Mouse (Mus musculus) layer of hippocampus, adult 8-10 months (tissue): ENCODE data around the gene Spi1. TPM values are rescaled to one million over a fixed set of nuclear protein-coding genes. Genes with fewer than 3 reads are reported as not detected.
A peak's percentile ranks its signal among the peaks of the same experiment; 100 is the strongest.
"Not testable (repeated sequence)": the region's sequence is repeated elsewhere in the genome, so short reads cannot be mapped to it uniquely, and the experiment has no call there.

Experiments used
- DNase-seq, 2 experiments: peaks; one replicate each; pipeline ENCODE4 v3.0.0; 2022; ENCODE audit warnings: low spot score in 2 of 2
- total RNA-seq, 4 experiments: library from RNA; stranded (reverse); gene quantifications; 2 replicates each; pipeline ENCODE4 v1.2.4; 2022

Gene Spi1
- total RNA-seq, 4 experiments from 2014 or later, result 3.8 to 17.2 (median 9.7) TPM

GRCm38 (mm10) chr2:91090827-91091226 is 8.6 kb downstream of the Spi1 start:
- no peak for DNase-seq

DNA sequence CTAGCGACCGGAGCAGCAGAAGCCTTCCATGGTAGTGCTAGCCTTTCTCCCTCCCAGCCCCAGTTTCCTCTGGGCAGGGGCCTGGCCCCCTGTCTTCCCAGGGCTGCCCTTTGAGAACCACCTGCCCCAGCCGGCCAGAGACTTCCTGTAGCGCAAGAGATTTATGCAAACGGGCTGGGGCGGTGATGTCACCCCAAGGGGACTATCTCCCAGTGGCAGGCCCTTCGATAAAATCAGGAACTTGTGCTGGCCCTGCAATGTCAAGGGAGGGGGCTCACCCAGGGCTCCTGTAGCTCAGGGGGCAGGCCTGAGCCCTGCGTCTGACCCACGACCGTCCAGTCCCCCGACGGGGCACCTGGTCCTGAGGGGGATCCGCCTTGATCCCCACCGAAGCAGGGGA is 14.3 kb downstream of the Spi1 start:
- DNase-seq, result no peak

DNA sequence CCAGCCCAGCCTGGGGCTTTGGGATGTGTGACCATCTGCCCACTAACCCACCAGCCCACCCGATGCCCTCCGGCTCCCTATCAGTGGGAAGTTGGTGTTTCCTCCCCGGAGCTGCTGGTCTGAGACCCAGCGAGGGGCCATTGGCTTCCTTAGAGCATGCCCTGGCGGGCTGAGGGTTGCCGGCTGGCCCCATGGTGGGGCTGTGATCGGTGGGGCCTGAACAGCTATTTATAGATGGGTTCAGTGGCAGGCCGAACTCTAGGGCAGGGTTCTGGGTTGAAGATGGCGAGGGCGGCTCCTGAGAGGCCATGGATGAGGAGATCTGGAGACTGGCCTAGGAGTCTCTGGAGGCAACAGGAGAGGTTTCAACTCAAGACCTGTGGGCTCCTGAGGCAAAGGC is 14.8 kb downstream of the Spi1 start:
- no peak for DNase-seq

GRCm38 (mm10) chr2:91098156-91098555 is 16.0 kb downstream of the Spi1 start:
- DNase-seq, result no peak

GRCm38 (mm10) chr2:91101124-91101740 is 19.0 kb downstream of the Spi1 start:
- peak; percentile 78 to 89 for DNase-seq

GRCm38 (mm10) chr2:91108156-91108555 is 26.0 kb downstream of the Spi1 start:
- DNase-seq, result no peak

GRCm38 (mm10) chr2:91109241-91109640 is 27.1 kb downstream of the Spi1 start:
- no peak for DNase-seq

DNA sequence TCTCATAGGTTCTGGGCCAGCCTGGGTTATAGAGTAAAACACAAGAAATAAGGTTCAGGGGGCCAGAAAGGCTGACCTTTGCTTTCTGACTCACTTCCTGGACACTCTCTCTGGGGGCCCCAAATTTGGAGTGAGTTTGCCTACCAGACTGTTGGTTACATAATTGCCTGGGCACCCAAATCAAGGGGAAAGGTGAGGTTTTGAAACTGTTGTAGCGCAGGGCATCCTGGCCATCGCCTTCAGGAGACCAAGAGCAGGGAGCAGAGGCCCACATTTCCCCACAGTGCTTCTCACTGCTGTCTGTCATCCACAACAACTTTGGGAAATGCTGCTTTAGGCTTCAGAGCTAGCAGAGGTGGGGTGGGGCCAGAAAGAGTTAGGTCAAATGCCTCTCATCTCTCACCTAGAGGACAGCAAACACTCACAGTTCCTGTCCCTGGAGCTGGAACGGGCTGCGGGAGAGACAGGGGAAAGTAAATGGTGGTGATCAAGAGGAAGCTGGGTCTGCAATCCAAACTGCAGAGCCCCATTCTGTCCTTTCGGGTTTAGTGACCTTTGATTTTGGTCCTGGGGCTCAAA is 27.7 kb downstream of the Spi1 start:
- DNase-seq, result no peak

DNA sequence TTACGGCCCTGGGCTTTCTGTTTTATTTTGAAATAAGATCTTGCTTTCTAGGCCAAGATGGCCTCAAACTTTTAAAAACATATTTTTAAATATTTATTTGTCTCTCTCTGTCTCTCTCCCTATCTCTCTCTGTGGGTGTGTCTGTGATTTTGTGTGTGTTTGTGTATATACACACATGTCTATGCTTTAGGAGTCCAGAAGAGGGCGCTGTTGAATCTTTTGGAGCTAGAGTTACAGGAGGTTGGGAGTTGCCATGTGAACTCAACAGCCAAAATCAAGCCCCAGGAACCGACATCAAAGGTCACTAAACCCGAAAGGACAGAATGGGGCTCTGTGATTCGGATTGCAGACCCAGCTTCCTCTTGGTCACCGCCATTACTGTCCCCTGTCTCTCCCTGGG is 28.2 kb downstream of the Spi1 start:
- no peak for DNase-seq

GRCm38 (mm10) chr2:91111832-91112231 is 29.6 kb downstream of the Spi1 start:
- not testable (repeated sequence) for DNase-seq

DNA sequence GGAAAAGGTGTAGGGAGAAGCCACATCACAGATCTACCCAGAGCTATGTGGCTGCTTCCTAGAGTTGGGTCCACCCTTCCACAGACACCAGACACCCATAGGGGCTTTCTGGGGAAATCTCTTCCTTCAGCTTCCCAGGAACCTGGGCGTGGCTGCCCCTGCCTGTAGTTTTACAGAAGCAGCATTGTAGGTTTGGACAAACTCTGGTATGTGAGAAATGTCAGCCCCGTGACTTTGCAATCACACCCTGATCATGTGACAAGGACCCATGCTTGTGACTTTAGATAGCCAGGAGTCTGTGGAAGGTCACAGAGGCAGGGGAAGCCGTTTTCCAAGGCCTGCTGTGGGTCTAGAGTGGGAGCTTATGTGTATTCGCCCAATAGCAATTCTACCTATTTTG is 30.3 kb downstream of the Spi1 start:
- no peak for DNase-seq

DNA sequence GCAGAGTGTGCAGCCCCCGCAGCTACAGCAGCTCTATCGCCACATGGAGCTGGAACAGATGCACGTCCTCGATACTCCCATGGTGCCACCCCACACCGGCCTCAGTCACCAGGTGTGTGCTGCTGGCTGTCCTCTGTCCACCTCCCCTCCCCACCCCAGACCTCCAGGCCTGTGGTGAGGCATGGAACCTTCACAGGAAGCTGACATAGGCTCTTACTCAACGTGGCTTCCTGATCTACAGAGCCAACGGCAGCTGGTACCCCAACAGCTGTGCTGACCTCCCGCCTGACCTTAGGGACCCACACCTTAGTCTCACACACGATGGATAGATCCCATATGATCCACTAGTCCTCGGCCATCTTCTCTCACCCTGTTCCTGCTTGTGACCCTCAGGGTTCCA is 31.1 kb downstream of the Spi1 start:
- DNase-seq, result no peak

DNA sequence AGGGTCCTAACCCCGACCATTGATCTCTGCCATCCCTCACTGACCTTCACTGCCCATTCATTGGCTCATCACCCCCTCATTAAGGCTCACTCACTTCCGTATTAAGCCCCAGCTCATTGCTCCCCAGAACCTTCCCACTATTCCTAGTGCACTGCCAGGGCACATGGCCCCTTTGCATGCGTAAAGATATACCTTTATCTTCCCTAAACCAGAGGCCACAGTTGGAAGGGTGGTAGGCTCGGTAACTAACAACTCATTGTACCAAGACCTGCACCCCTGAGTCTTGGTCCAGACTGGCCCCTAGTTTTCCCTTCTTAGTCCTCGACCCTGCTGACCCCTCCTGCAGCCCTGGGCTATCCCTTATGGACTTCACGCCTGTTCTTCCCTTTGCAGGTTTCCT is 31.7 kb downstream of the Spi1 start:
- DNase-seq, result no peak

- DNase-seq, result peak; percentile 86 to 94
Observed at GRCm38 (mm10) chr2:91114781-91115577, 32.8 kb downstream of the Spi1 start.

DNA sequence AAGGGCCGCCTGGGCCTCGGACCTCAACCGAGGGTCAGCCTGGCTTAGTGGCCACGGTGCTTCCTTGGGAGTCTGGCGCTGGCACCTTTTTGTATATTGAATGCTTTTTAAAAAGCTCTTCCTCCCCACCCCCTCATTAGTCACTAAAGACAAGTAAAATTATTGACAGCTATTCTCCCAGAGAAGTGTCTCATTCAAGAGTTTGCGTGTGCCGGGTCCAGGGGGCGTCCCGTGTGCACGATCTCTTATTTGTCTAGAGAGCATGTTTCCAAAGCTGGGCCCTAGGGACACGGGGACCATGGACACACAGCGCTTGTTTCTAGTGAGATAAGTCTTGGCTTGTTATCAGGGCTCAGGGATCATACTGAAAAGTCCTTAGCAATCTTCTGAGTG is 33.4 kb downstream of the Spi1 start:
- DNase-seq, result no peak

DNA sequence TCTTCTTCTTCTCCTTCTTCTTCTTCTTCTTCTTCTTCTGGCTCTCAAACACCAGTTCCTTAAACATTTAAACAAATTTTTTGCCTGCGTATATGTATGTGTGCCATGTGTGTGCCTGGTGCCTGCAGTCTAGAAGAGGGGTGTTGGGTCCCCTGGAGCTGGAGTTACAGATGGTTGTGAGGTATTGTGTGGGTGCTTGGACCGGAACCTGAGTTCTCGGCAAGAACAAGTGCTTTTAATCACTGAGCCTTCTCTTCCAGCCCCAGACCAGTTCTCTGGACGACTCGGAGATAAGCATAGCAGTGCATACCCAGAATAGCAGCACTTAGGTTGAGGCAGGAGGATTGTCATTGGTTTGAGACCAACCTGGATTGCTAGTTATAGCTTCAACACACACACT is 34.7 kb downstream of the Spi1 start:
- DNase-seq, result no peak

- DNase-seq, result no peak
Observed at GRCm38 (mm10) chr2:91117585-91118275, 35.5 kb downstream of the Spi1 start, which contains the start of gene Mybpc3. TSS of gene Mybpc3 (plus strand) at chr2:91118144.

- DNase-seq, result no peak
Observed at GRCm38 (mm10) chr2:91118647-91119046, 36.5 kb downstream of the Spi1 start.

GRCm38 (mm10) chr2:91119061-91119460 is 36.9 kb downstream of the Spi1 start:
- no peak for DNase-seq

- DNase-seq, result no peak
Observed at GRCm38 (mm10) chr2:91119551-91119950, 37.4 kb downstream of the Spi1 start.

GRCm38 (mm10) chr2:91120261-91120671 is 38.1 kb downstream of the Spi1 start:
- DNase-seq, result no peak

DNA sequence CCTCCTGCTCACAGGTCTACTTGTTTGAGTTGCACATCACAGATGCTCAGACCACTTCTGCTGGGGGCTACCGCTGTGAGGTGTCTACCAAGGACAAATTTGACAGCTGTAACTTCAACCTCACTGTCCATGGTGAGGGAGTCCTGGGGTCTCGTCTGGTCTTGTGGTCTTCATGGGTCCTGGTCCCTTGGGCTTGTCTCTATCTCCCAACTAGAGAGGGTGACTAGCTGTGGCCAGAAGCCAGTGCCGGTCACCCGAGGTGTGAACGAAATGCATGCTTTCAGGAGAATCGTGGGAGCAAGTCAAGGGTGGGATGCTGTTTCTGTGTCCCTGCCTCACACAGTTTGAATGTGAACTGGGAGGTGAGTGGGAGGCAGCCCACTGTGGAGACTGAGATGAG is 38.8 kb downstream of the Spi1 start:
- DNase-seq, result no peak
